Mouse (Mus musculus): Measurements from ENCODE around the gene AI413582. TPM values are rescaled to one million over a fixed set of nuclear protein-coding genes. Genes with fewer than 3 reads are reported as not detected.

The AI413582 gene
- total and polyA plus RNA-seq, 2 experiments from 2014 or later, result 50.2 to 92.7 TPM

DNA sequence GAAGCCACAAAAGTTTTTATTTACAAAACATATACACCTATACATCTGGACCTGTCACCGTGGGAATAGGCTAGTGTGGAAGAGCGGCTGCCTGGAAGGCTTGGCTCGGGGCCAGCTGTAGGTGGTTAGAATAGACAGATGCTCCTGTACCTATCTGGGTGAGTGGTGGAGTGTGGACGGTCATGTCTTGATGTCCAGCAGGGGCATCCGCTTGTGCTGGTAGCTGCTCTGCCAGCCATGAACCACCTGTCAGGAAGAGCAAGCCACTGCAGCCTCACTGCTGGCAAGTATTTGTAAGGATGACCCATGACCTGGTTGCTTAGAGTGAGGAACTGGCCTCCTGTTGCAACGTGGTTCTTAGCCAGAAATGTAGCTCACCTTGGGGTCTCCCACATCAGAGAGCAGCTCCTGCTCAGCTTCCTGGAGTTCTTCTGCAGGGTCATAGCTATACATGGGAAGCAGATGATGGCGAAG is 1.7 kb downstream of the AI413582 start:
- WGBS, result 47% methylated on average over 7 of the region's 7 CpGs
- Histone ChIP-seq H3K4me3 (ENCODE audit: low read length) (no peak overlapping the region), H3K4me2 (ENCODE audit: low read depth, low read length) (no peak overlapping the region)

DNA sequence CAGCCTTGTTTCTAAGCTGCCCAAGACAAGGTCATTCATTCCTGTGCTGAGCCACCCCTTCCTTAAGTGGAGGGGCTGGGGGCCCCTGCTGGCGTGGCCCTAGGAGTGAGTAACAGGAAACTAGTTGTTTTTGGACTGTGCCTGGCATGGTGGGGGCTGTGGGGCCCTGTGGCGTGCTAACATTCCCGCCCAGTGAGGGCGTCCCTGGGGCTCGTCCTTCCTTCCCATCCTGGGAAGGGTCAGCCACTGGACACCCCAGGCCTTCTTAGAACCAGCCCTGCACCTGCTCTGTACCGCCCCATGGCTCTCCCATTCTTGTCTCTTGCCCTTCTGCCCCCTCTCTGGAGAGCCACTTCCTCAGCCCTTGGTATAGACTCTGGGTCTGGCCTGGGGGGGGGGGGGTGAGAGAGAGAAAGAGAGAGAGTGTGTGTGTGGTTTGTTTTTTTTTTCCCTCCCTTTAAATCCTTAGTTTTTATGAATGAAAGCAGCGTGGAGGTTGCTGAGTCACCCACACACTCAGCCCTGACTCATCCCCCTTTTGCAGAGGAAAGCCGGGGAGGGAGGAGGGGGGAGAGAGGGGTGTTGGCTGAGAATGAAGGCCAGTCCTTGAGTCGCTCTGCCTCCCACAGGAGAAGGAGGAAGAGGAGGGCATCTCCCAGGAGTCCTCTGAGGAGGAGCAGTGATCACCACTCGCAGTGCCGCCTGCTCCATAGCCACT is 3.6 kb downstream of the AI413582 start:
- no peak overlapping the region for H3K27ac ChIP-seq
- 57% methylated on average over 10 of the region's 11 CpGs for WGBS
- no peak overlapping the region for H3K4me2 ChIP-seq (ENCODE audit: low read depth, low read length)
- H3K27me3 ChIP-seq (ENCODE audit: insufficient read depth, low read length), result no peaks in the 10 kb centered on the region
- no peak overlapping the region for H3K9ac ChIP-seq (replicated peaks; ENCODE audit: low read length)
- peaks cover 25% of the 10 kb centered on the region for H3K4me1 ChIP-seq (ENCODE audit: insufficient read depth, low read length)
- DNase-seq (ENCODE audit: low spot score) (no peak), ATAC-seq (no peak)
- TF ChIP-seq CTCF (IDR thresholded peaks at IDR 0.05; ENCODE audit: low read depth), result no peak
- no peak overlapping the region for H3K4me3 ChIP-seq (ENCODE audit: low read length)
- H3K9me3 ChIP-seq (ENCODE audit: low read length), result no peaks in the 10 kb centered on the region
- H3K36me3 ChIP-seq (ENCODE audit: insufficient read depth, low read length), result no peaks in the 10 kb centered on the region

More for the DNA sequence above, 1.7 kb downstream of the AI413582 start:
- Histone ChIP-seq H3K9ac (replicated peaks; ENCODE audit: low read length) (peak overlapping the region; percentile 63; the same call in 1 of the 2 replicates), H3K4me1 (ENCODE audit: insufficient read depth, low read length) (peaks cover 14% of the 10 kb centered on the region), H3K27ac (no peak overlapping the region), H3K27me3 (ENCODE audit: insufficient read depth, low read length) (no peaks in the 10 kb centered on the region), H3K36me3 (ENCODE audit: insufficient read depth, low read length) (no peaks in the 10 kb centered on the region), H3K9me3 (ENCODE audit: low read length) (no peaks in the 10 kb centered on the region)
- DNase-seq (ENCODE audit: low spot score) (no peak), ATAC-seq (no peak)
- TF ChIP-seq CTCF (IDR thresholded peaks at IDR 0.05; ENCODE audit: low read depth), result no peak

DNA sequence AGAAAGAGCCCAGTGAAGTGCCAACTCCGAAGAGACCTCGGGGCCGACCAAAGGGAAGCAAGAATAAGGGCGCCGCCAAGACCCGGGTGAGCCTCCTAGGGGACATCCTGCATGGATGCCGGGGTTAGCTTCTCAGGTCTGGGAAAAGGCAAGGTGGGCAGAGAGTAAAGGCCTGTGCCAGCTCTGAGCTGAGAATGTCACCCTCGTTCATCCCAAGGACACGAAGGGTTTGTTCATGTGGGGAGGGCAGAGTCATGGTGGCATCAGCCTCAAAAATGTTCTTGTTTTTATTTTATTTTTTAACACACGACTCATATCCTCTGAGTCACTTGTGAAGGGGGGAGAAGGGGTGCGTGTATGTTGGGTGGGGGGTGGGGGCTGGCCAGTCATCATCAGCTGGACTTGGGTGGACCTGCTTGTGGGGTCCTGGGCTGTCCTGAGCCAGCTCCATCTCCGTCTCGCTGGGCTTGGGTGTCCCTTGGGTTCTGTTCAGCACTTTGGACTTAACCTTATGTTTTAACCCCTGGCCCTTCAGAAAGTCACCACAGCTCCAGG is 4.6 kb downstream of the AI413582 start:
- Histone ChIP-seq H3K9me3 (ENCODE audit: low read length) (no peaks in the 10 kb centered on the region), H3K9ac (replicated peaks; ENCODE audit: low read length) (no peak overlapping the region), H3K27ac (no peak overlapping the region), H3K4me2 (ENCODE audit: low read depth, low read length) (no peak overlapping the region), H3K4me1 (ENCODE audit: insufficient read depth, low read length) (peaks cover 25% of the 10 kb centered on the region), H3K36me3 (ENCODE audit: insufficient read depth, low read length) (no peaks in the 10 kb centered on the region), H3K27me3 (ENCODE audit: insufficient read depth, low read length) (no peaks in the 10 kb centered on the region), H3K4me3 (ENCODE audit: low read length) (no peak overlapping the region)
- ATAC-seq, result no peak
- 87% methylated on average over 13 of the region's 13 CpGs for WGBS
- no peak for TF ChIP-seq CTCF (IDR thresholded peaks at IDR 0.05; ENCODE audit: low read depth)
- DNase-seq (ENCODE audit: low spot score), result no peak

DNA sequence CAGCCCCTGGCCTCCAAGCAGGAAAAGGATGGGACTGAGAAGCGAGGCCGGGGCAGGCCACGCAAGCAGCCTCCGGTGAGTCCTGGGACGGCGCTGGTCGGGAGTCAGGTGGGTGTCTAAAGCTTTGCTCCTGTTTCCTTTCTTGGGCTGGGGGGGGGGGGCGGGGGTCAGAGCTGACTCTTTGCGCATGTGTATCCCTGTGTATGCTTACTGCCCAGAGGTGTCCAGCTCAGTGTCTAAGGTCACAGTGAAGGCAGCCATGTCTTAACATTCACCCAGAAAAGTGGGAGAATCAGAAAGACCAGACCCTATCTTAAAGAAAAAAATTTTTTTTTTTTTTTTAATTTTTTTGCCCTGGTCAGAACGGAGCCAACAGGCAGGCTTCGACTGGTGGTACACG is 6.0 kb downstream of the AI413582 start:
- Histone ChIP-seq H3K27me3 (ENCODE audit: insufficient read depth, low read length) (no peaks in the 10 kb centered on the region), H3K9ac (replicated peaks; ENCODE audit: low read length) (no peak overlapping the region), H3K4me3 (ENCODE audit: low read length) (no peak overlapping the region), H3K36me3 (ENCODE audit: insufficient read depth, low read length) (no peaks in the 10 kb centered on the region), H3K27ac (no peak overlapping the region), H3K4me2 (ENCODE audit: low read depth, low read length) (peak overlapping the region; percentile 88; the same call in 1 of the 2 replicates), H3K4me1 (ENCODE audit: insufficient read depth, low read length) (peaks cover 23% of the 10 kb centered on the region), H3K9me3 (ENCODE audit: low read length) (no peaks in the 10 kb centered on the region)
- ATAC-seq (no peak), DNase-seq (ENCODE audit: low spot score) (no peak)
- 81% methylated on average over 12 of the region's 12 CpGs for WGBS
- TF ChIP-seq CTCF (IDR thresholded peaks at IDR 0.05; ENCODE audit: low read depth), result no peak

DNA sequence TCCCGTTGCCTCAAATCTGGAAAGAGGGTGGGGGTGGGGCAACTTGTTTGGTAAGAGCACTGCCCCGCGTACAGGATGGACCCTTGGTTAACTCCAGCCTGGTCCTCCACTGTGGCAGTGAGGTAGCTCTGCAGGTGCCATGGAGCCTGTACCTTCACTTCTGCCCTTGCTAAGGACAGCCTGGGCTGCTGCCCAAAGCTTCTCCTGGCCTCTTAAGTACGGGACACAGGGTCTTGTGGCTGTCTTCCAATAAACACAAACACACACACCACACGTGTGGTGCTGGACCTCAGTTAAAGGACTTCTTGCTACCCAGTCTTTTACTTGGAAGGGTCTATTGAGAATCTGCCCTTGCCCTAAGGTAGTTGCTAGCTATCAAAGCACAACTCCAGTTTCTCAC is 6.7 kb downstream of the AI413582 start:
- no peak overlapping the region for H3K4me3 ChIP-seq (ENCODE audit: low read length)
- no peaks in the 10 kb centered on the region for H3K9me3 ChIP-seq (ENCODE audit: low read length)
- DNase-seq (ENCODE audit: low spot score) (no peak), ATAC-seq (no peak)
- TF ChIP-seq CTCF (IDR thresholded peaks at IDR 0.05; ENCODE audit: low read depth), result no peak
- peaks cover 15% of the 10 kb centered on the region for H3K4me1 ChIP-seq (ENCODE audit: insufficient read depth, low read length)
- WGBS, result 20% methylated on average over 5 of the region's 5 CpGs
- no peaks in the 10 kb centered on the region for H3K36me3 ChIP-seq (ENCODE audit: insufficient read depth, low read length)
- no peak overlapping the region for H3K9ac ChIP-seq (replicated peaks; ENCODE audit: low read length)
- peak overlapping the region; percentile 88 for H3K4me2 ChIP-seq (ENCODE audit: low read depth, low read length)
- no peak overlapping the region for H3K27ac ChIP-seq
- H3K27me3 ChIP-seq (ENCODE audit: insufficient read depth, low read length), result no peaks in the 10 kb centered on the region

DNA sequence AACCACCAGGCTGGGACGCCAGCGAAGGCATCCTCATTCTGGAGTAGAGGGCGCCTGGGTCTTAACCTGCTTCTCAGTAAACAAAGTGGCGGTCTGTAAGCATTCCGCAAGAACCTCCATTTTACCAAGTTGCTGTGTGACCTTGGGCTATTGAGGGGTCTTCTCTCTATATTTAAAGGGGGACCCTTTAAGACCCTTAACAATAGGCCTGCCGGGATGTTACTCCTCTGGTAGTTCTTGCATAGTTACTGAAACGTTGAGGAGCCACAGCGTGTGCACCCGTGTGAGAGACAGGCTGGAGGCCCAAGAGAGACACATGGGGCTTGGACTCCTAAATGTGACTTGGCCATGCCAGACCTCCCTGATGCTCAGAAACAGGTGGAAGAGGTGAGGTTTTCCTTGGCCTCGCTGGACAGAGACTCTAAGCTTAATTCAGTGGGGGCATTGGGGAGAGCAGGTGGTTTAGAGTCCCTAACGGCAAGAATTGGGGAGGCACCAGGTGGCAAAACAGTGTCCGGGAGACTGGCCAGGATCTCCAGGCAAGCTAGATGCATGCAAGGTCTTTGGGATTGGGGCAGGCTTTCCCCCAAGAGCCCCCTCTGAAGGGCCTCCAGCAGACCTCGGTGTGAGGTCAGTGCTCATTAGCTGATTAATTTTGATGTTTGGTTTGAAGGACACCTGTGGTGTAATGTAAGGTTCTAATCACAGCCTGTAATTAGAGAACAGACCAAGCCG is 7.5 kb downstream of the AI413582 start:
- DNase-seq (ENCODE audit: low spot score), result peak; percentile 62
- Histone ChIP-seq H3K36me3 (ENCODE audit: insufficient read depth, low read length) (no peaks in the 10 kb centered on the region), H3K4me2 (ENCODE audit: low read depth, low read length) (peak overlapping the region; percentile 88), H3K9ac (replicated peaks; ENCODE audit: low read length) (peak overlapping the region; percentile 95; the same call in 1 of the 2 replicates), H3K27ac (peak overlapping the region; percentile 92; the same call in 1 of the 2 replicates), H3K4me3 (ENCODE audit: low read length) (peak overlapping the region; percentile 89), H3K27me3 (ENCODE audit: insufficient read depth, low read length) (no peaks in the 10 kb centered on the region), H3K4me1 (ENCODE audit: insufficient read depth, low read length) (peaks cover 15% of the 10 kb centered on the region), H3K9me3 (ENCODE audit: low read length) (no peaks in the 10 kb centered on the region)
- no peak for TF ChIP-seq CTCF (IDR thresholded peaks at IDR 0.05; ENCODE audit: low read depth)
- no peak for ATAC-seq
- WGBS, result 8% methylated on average over 14 of the region's 14 CpGs

Measured in hindbrain, postnatal 0 days (tissue).